Mouse (Mus musculus): ENCODE data around the gene Pebp1. TPM values are rescaled to one million over a fixed set of nuclear protein-coding genes. Genes with fewer than 3 reads are reported as not detected.

Pebp1 gene
- polyA plus RNA-seq (2015; fragmentation: Nextera tagmentation; extraction: Ambion mirVana), result 927 and 994 TPM in 2 replicates

GRCm38 (mm10) chr5:117286831-117287822 lies at the start of gene Pebp1:
Gene Pebp1 (minus strand): TSS chr5:117287625.

GRCm38 (mm10) chr5:117318741-117319629 lies 31.6 kb upstream of the Pebp1 start, which contains the start of gene Vsig10:
Gene Vsig10 (plus strand): TSS chr5:117319083.

Other genes starting within 250 kb of the Pebp1 start
- gene Suds3, start 171.5 kb downstream of the Pebp1 start, polyA plus RNA-seq (2015; fragmentation: Nextera tagmentation; extraction: Ambion mirVana), result 72.2 and 75.6 TPM in 2 replicates
- 55.8 and 64.9 TPM in 2 replicates for gene Taok3, start 167.5 kb downstream of the Pebp1 start, polyA plus RNA-seq (2015; fragmentation: Nextera tagmentation; extraction: Ambion mirVana)
- 1.6 and 2.4 TPM in 2 replicates for gene Vsig10, start 31.5 kb upstream of the Pebp1 start, polyA plus RNA-seq (2015; fragmentation: Nextera tagmentation; extraction: Ambion mirVana)
- 320 and 340 TPM in 2 replicates for gene Wsb2, start 69.7 kb upstream of the Pebp1 start, polyA plus RNA-seq (2015; fragmentation: Nextera tagmentation; extraction: Ambion mirVana)
- gene Rfc5, start 101.4 kb upstream of the Pebp1 start, polyA plus RNA-seq (2015; fragmentation: Nextera tagmentation; extraction: Ambion mirVana), result 19.7 and 20.0 TPM in 2 replicates
- 7.5 and 7.7 TPM in 2 replicates for gene Ksr2, start 126.4 kb upstream of the Pebp1 start, polyA plus RNA-seq (2015; fragmentation: Nextera tagmentation; extraction: Ambion mirVana)

Measured in neural tube, postnatal 0 days (tissue).